Comparison of ENCODE assay signal across 11 mouse cellular contexts in genomic region chr7:112319419-112319818, GRCm38 (mm10).
DNase-seq lines count a peak whose midpoint lies in the region; ATAC-seq and TF ChIP-seq lines count a peak whose summit lies in the region.
"Had no signal": no experiment of that assay in that cellular context is flagged by ENCODE, and none has a peak within 500 bp of the region (broad histone marks: within the 10 kb centered on the region; RNA-seq: fewer than 3 reads in every experiment).

No protein-coding gene starts in this region.

- H3K9ac ChIP-seq in forebrain, embryonic 14.5 days (ENCODE audit: low read length) = no peak overlapping the region
- H3K9ac ChIP-seq in forebrain, embryonic 12.5 days = no peak overlapping the region
- H3K9ac ChIP-seq in liver, postnatal 0 days (replicated peaks) = no peak overlapping the region
- H3K9ac ChIP-seq in liver, embryonic 12.5 days = no peak overlapping the region
- H3K9ac ChIP-seq in hindbrain, embryonic 16.5 days (ENCODE audit: low read depth, low read length) = no peak overlapping the region
- H3K9ac ChIP-seq in hindbrain, embryonic 11.5 days (ENCODE audit: low read depth, low read length) = no peak overlapping the region

- peaks cover 3% of the 10 kb centered on the region; the same call in 1 of the 2 replicates for H3K4me1 ChIP-seq in forebrain, embryonic 14.5 days (ENCODE audit: control insufficient read depth, insufficient read depth, low read length)
- H3K4me1 ChIP-seq in forebrain, embryonic 12.5 days = no peaks in the 10 kb centered on the region
- H3K4me1 ChIP-seq in liver, postnatal 0 days (ENCODE audit: insufficient read depth) = 0 out of 2 replicates have a peak, but pooled peaks cover 9% of the 10 kb centered on the region
- no peaks in the 10 kb centered on the region for H3K4me1 ChIP-seq in liver, embryonic 12.5 days
- H3K4me1 ChIP-seq in hindbrain, embryonic 16.5 days (ENCODE audit: control insufficient read depth, insufficient read depth, low read depth, low read length) = peaks cover 2% of the 10 kb centered on the region
- no peaks in the 10 kb centered on the region for H3K4me1 ChIP-seq in hindbrain, embryonic 11.5 days (replicated peaks; ENCODE audit: control insufficient read depth, insufficient read depth, low read length)

- DNase-seq in forebrain, embryonic 14.5 days (ENCODE audit: low spot score) = peak; percentile 26
- DNase-seq in liver, postnatal 0 days = peak; percentile 55
- peak; percentile 74 to 81 for DNase-seq in cerebellum, postnatal 25 days
- peak; percentile 56 to 80 for DNase-seq in kidney, postnatal 36 days
- no peak for DNase-seq in hindbrain, embryonic 11.5 days (ENCODE audit: low spot score)
- DNase-seq: gastrocnemius, postnatal 36 days; right cerebral cortex, postnatal 25 days; thymus, postnatal 14 days had no signal

- no peak for TF ChIP-seq EP300 in liver, postnatal 0 days (IDR thresholded peaks at IDR 0.05; ENCODE audit: low read depth)

- 67% methylated on average over 4 of the region's 4 CpGs for WGBS in forebrain, embryonic 14.5 days
- WGBS in forebrain, embryonic 12.5 days = 84% methylated on average over 4 of the region's 4 CpGs
- 74% methylated on average over 4 of the region's 4 CpGs for WGBS in liver, postnatal 0 days (ENCODE audit: insufficient replicate concordance)
- 68% methylated on average over 4 of the region's 4 CpGs for WGBS in liver, embryonic 12.5 days (ENCODE audit: insufficient replicate concordance)
- WGBS in hindbrain, embryonic 16.5 days = 58% methylated on average over 4 of the region's 4 CpGs
- 89% methylated on average over 4 of the region's 4 CpGs for WGBS in hindbrain, embryonic 11.5 days

- H3K27ac ChIP-seq in forebrain, embryonic 14.5 days (ENCODE audit: low read depth, low read length) = no peak overlapping the region
- no peak overlapping the region for H3K27ac ChIP-seq in forebrain, embryonic 12.5 days
- H3K27ac ChIP-seq in liver, postnatal 0 days (ENCODE audit: low read depth) = no peak overlapping the region
- no peak overlapping the region for H3K27ac ChIP-seq in liver, embryonic 12.5 days
- H3K27ac ChIP-seq in hindbrain, embryonic 16.5 days (ENCODE audit: low read depth, low read length) = no peak overlapping the region
- H3K27ac ChIP-seq in hindbrain, embryonic 11.5 days (ENCODE audit: low read depth, low read length) = no peak overlapping the region

- H3K27me3 ChIP-seq in forebrain, embryonic 14.5 days (replicated peaks; ENCODE audit: control insufficient read depth, insufficient read depth, low read length) = no peaks in the 10 kb centered on the region
- no peaks in the 10 kb centered on the region for H3K27me3 ChIP-seq in forebrain, embryonic 12.5 days
- no peaks in the 10 kb centered on the region for H3K27me3 ChIP-seq in liver, postnatal 0 days (ENCODE audit: insufficient read depth, low read length)
- H3K27me3 ChIP-seq in liver, embryonic 12.5 days (replicated peaks) = no peaks in the 10 kb centered on the region
- H3K27me3 ChIP-seq in hindbrain, embryonic 16.5 days (replicated peaks; ENCODE audit: control insufficient read depth, insufficient read depth, low read length) = no peaks in the 10 kb centered on the region
- H3K27me3 ChIP-seq in hindbrain, embryonic 11.5 days (ENCODE audit: control insufficient read depth, insufficient read depth, low read length) = no peaks in the 10 kb centered on the region

- no peak for TF ChIP-seq CTCF in liver, postnatal 0 days (IDR thresholded peaks at IDR 0.05; ENCODE audit: low read depth)

- no peak overlapping the region for H3K4me3 ChIP-seq in forebrain, embryonic 14.5 days (ENCODE audit: low read depth, low read length)
- no peak overlapping the region for H3K4me3 ChIP-seq in forebrain, embryonic 12.5 days (replicated peaks)
- H3K4me3 ChIP-seq in liver, postnatal 0 days (ENCODE audit: low read depth, low read length) = no peak overlapping the region
- H3K4me3 ChIP-seq in liver, embryonic 12.5 days = no peak overlapping the region
- H3K4me3 ChIP-seq in hindbrain, embryonic 16.5 days (ENCODE audit: low read length) = no peak overlapping the region
- H3K4me3 ChIP-seq in hindbrain, embryonic 11.5 days (ENCODE audit: low read depth, low read length) = no peak overlapping the region

- no peaks in the 10 kb centered on the region for H3K36me3 ChIP-seq in forebrain, embryonic 14.5 days (ENCODE audit: control insufficient read depth, insufficient read depth, low read length)
- no peaks in the 10 kb centered on the region for H3K36me3 ChIP-seq in forebrain, embryonic 12.5 days (replicated peaks)
- H3K36me3 ChIP-seq in liver, postnatal 0 days (replicated peaks; ENCODE audit: insufficient read depth, low read length) = peaks cover 9% of the 10 kb centered on the region
- peaks cover 13% of the 10 kb centered on the region for H3K36me3 ChIP-seq in liver, embryonic 12.5 days
- no peaks in the 10 kb centered on the region for H3K36me3 ChIP-seq in hindbrain, embryonic 16.5 days (ENCODE audit: control insufficient read depth, insufficient read depth, low read length)
- no peaks in the 10 kb centered on the region for H3K36me3 ChIP-seq in hindbrain, embryonic 11.5 days (ENCODE audit: control insufficient read depth, insufficient read depth, low read length)

- ATAC-seq in forebrain, embryonic 14.5 days = no peak
- ATAC-seq in forebrain, embryonic 12.5 days (ENCODE audit: low FRiP score) = no peak
- ATAC-seq in liver, postnatal 0 days = peak; percentile 41; the same call in 1 of the 2 replicates
- no peak for ATAC-seq in liver, embryonic 12.5 days
- no peak for ATAC-seq in hindbrain, embryonic 16.5 days
- ATAC-seq in hindbrain, embryonic 11.5 days (ENCODE audit: low FRiP score) = no peak

- no peaks in the 10 kb centered on the region for H3K9me3 ChIP-seq in forebrain, embryonic 14.5 days (replicated peaks; ENCODE audit: control insufficient read depth, low read length)
- no peaks in the 10 kb centered on the region for H3K9me3 ChIP-seq in forebrain, embryonic 12.5 days
- no peaks in the 10 kb centered on the region for H3K9me3 ChIP-seq in liver, postnatal 0 days (ENCODE audit: low read length)
- no peaks in the 10 kb centered on the region for H3K9me3 ChIP-seq in liver, embryonic 12.5 days (replicated peaks)
- no peaks in the 10 kb centered on the region for H3K9me3 ChIP-seq in hindbrain, embryonic 16.5 days (ENCODE audit: control insufficient read depth, low read length)
- no peaks in the 10 kb centered on the region for H3K9me3 ChIP-seq in hindbrain, embryonic 11.5 days (ENCODE audit: control insufficient read depth, low read length)

- no peak overlapping the region for H3K4me2 ChIP-seq in forebrain, embryonic 14.5 days (ENCODE audit: low read length)
- no peak overlapping the region for H3K4me2 ChIP-seq in forebrain, embryonic 12.5 days
- no peak overlapping the region for H3K4me2 ChIP-seq in liver, postnatal 0 days (ENCODE audit: low read depth, low read length)
- H3K4me2 ChIP-seq in liver, embryonic 12.5 days = no peak overlapping the region
- H3K4me2 ChIP-seq in hindbrain, embryonic 16.5 days (ENCODE audit: low read length) = no peak overlapping the region
- no peak overlapping the region for H3K4me2 ChIP-seq in hindbrain, embryonic 11.5 days (replicated peaks; ENCODE audit: low read depth, low read length)
